Mouse (Mus musculus): Measurements from ENCODE around the gene Zscan4-ps2.
"Not testable (repeated sequence)": the region's sequence is repeated elsewhere in the genome, so short reads cannot be mapped to it uniquely, and the experiment has no call there.

Gene Zscan4-ps2

GRCm38 (mm10) chr7:11514010-11514409 is at the start of gene Zscan4-ps2:
Gene Zscan4-ps2, plus strand, starts transcription at chr7:11514310.
- DNase-seq (ENCODE audit: low spot score), result not testable (repeated sequence)

Data from testis, postnatal 10 days (tissue).